Mouse (Mus musculus) lung, postnatal 0 days (tissue): ENCODE results near the gene Rhod. TPM values are rescaled to one million over a fixed set of nuclear protein-coding genes. Genes with fewer than 3 reads are reported as not detected.

Experiments used
- ATAC-seq: fragments of 200-750 bp; cut with Nextera tagmentation; 2 replicates; pipeline ENCODE4 v1.8.0; 2017; ENCODE audit warnings: moderate library complexity
- DNase-seq: peaks from one replicate; pipeline ENCODE4 v3.0.0-alpha.2; 2016; ENCODE audit warnings: low spot score
- H3K27ac ChIP-seq: fragments of 300-500 bp; sonication (generic); 2 replicates; pipeline ENCODE4 v1.5.1; 2014; ENCODE audit warnings: antibody characterized with exemption, mild to moderate bottlenecking, low read length, mixed read lengths
- H3K27me3 ChIP-seq: fragments of 300-500 bp; sonication (generic); replicated peaks from 2 replicates; pipeline ENCODE4 v1.6.1; 2014; ENCODE audit warnings: low read length, mixed read lengths; ENCODE audit not compliant: insufficient read depth
- H3K36me3 ChIP-seq: fragments of 300-500 bp; sonication (generic); 2 replicates; pipeline ENCODE4 v1.6.1; 2014; ENCODE audit warnings: low read length, mixed read lengths; ENCODE audit not compliant: insufficient read depth
- H3K4me1 ChIP-seq: fragments of 300-500 bp; sonication (generic); 2 replicates; pipeline ENCODE4 v1.6.1; 2014; ENCODE audit warnings: antibody characterized with exemption, low read depth, low read length, mixed read lengths; ENCODE audit not compliant: insufficient read depth
- H3K4me2 ChIP-seq: fragments of 300-500 bp; sonication (generic); replicated peaks from 2 replicates; pipeline ENCODE4 v1.6.1; 2014; ENCODE audit warnings: low read depth, mild to moderate bottlenecking, low read length, moderate library complexity, mixed read lengths
- H3K4me3 ChIP-seq: fragments of 300-500 bp; sonication (generic); 2 replicates; pipeline ENCODE4 v1.5.1; 2014; ENCODE audit warnings: low read depth, low read length
- H3K9ac ChIP-seq: fragments of 300-500 bp; sonication (generic); replicated peaks from 2 replicates; pipeline ENCODE4 v1.6.1; 2014; ENCODE audit warnings: low read depth, mild to moderate bottlenecking
- H3K9me3 ChIP-seq: fragments of 300-500 bp; sonication (generic); 2 replicates; pipeline ENCODE4 v1.6.1; 2016; ENCODE audit warnings: low read length, mixed read lengths
- CTCF ChIP-seq: IDR thresholded peaks from 2 replicates; pipeline ENCODE4 v1.5.1; 2016; ENCODE audit warnings: antibody characterized with exemption, mild to moderate bottlenecking
- EP300 ChIP-seq: IDR thresholded peaks from 2 replicates; pipeline ENCODE4 v1.6.1; 2016; ENCODE audit warnings: antibody characterized with exemption, mild to moderate bottlenecking, control low read depth
- WGBS: fragments of 180-500 bp; shearing (Covaris S2); extraction: QIAGEN DNeasy Blood & Tissue Kit; methylation state at CpG from one replicate; pipeline ENCODE4 v1.1.7; 2014; 5-methylcytosine and 5-hydroxymethylcytosine counted together
- polyA plus RNA-seq: library from polyadenylated mRNA; unstranded; fragments of >200 nt; fragmentation: Nextera tagmentation; extraction: Ambion mirVana; gene quantifications from 2 replicates; pipeline ENCODE4 v1.2.1, GENCODE M21; 2015

Rhod gene
- polyA plus RNA-seq, 1 experiment from 2014 or later = 25.0 TPM

DNA sequence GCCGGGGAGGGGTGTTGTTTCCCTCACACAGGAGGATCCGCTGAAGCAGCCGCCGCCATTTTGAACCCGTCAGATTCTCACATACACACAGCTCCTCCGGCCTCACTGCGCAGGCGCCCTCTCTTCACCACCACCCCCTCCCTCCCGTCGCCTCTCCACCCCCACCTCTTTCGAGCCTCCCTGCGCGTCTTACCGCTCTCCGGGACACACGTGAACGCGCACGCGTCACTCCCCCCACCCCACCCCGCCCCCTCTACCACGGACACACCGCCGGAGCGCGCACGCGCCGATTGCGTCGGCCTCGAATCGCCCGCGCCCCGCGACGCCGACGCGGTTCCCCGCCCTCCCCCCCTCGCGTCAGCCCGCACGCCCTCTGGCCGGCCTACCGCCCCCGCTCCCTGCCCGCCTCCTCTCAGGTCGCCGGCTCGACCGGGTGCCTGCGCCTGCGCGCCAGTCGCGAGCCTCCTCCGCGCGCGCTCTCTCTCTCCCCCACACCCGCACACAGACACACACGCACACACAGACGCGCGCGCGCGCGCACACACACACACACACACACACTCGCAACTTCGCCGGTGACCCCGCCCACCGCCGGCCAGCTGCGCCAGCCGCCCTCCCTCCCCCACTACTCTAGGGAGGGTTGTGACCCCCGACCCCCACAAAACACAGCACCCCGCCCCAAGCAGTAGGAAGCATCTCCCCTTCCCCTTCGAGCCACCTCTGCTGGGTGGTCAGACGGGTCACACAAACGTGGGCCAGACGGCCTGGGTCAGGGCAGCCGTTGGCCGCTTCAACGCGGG is 42.0 kb downstream of the Rhod start:
- H3K9ac ChIP-seq = peak overlapping the region; percentile 99
- TF ChIP-seq CTCF (no peak), EP300 (no peak)
- H3K4me2 ChIP-seq = peak overlapping the region; percentile 97
- H3K27me3 ChIP-seq = no peaks in the 10 kb centered on the region
- H3K36me3 ChIP-seq = no peaks in the 10 kb centered on the region
- peaks cover 8% of the 10 kb centered on the region; the same call in 1 of the 2 replicates for H3K4me1 ChIP-seq
- peak; percentile 99 for DNase-seq
- peak; percentile 94 for ATAC-seq
- peak overlapping the region; percentile 98 for H3K27ac ChIP-seq
- WGBS = 0% methylated on average over 30 of the region's 90 CpGs
- no peaks in the 10 kb centered on the region for H3K9me3 ChIP-seq
- H3K4me3 ChIP-seq = peak overlapping the region; percentile 97

DNA sequence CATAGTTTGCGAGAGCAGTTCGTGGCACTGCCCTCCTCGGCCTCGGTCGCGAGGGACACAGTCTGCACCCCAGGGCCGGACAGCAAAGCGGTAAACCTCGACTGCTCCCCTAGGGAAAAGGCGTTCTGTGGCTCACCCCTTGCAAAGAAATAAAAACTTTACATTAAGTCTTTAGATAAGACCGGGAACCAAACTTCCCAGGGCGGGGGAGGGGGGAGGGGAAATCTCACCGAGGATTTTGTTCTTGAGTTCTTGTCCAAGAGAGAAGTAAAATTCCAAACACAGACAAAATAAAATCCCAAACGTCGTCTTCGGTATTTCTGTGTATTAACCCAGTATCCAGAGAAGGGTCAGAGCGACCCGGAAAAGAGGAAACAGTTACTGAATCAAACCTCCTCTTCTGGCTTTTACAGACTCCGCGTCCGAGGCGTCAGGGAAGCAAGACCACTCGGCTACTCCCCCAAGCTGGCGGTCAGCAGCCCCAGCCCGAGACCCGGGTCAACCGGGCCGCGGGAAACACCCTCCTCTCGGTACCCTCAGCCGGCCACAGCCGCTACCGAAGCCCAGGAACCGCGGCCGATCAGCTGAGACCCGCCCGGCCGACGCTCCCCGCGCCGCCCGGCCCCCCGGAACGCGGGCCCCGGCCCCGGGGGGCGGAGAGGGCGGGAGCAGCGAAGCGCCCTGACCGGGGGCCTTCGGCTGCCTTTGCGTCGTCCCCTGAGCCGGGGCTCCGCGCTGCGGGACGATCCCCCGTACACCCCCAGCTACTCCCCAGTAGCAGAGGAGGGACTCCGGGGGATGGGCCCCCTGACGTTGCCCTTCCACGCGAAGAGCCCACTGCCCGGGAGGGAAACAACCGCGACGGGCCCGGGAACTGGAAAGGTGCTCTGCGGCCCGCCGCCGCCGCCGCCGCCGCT is 42.9 kb downstream of the Rhod start:
- ATAC-seq (peak; percentile 16), DNase-seq (peak; percentile 52)
- Histone ChIP-seq H3K9me3 (no peaks in the 10 kb centered on the region), H3K4me3 (peak overlapping the region; percentile 97), H3K36me3 (no peaks in the 10 kb centered on the region), H3K4me2 (peak overlapping the region; percentile 60), H3K27ac (peak overlapping the region; percentile 98), H3K4me1 (peaks cover 8% of the 10 kb centered on the region; the same call in 1 of the 2 replicates), H3K27me3 (no peaks in the 10 kb centered on the region), H3K9ac (peak overlapping the region; percentile 99)
- TF ChIP-seq CTCF = no peak
- WGBS = under 1% methylated on average over 61 of the region's 80 CpGs

DNA sequence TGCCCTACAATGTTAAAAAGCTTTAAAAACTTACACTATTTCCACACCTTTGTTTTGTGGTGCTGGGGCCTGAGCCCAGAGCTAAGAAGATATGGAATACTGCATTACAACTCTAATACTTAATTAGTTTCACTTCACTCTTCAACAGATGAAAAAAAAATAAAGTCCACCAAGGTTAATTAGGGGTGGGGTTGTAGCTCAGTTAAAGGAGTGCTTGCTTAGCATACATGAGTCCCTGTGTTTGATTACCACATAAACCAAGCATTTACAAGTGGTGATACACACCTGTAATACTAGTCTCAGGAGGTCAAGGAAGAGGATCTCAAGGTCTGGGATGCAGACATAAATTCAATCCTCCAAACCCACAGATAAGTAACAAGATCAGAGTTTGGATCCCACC is 52.0 kb downstream of the Rhod start:
- Histone ChIP-seq H3K36me3 (no peaks in the 10 kb centered on the region), H3K4me3 (no peak overlapping the region), H3K27ac (no peak overlapping the region), H3K4me2 (no peak overlapping the region), H3K9ac (no peak overlapping the region), H3K27me3 (no peaks in the 10 kb centered on the region), H3K9me3 (no peaks in the 10 kb centered on the region), H3K4me1 (no peaks in the 10 kb centered on the region)
- no peak for ATAC-seq
- TF ChIP-seq EP300 = no peak
- no peak for TF ChIP-seq CTCF
- no peak for DNase-seq

DNA sequence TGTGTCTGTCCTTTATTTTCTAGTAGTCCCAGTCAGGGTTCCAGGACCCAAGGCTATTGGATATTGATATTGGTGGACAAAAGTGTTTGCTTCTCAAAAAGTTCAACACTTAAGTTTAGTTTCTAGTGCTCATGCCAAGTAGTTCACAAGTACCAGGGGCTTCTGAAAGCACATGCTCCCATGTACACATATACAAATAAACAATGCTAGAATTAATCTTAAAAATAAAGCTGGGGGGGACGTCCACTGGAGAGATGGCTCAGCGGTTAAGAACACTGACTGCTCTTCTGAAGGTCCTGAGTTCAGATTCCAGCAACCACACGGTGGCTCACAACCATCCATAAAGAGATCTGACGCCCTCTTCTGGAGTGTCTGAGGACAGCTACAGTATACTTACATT is 54.2 kb downstream of the Rhod start:
- no peak for DNase-seq

DNA sequence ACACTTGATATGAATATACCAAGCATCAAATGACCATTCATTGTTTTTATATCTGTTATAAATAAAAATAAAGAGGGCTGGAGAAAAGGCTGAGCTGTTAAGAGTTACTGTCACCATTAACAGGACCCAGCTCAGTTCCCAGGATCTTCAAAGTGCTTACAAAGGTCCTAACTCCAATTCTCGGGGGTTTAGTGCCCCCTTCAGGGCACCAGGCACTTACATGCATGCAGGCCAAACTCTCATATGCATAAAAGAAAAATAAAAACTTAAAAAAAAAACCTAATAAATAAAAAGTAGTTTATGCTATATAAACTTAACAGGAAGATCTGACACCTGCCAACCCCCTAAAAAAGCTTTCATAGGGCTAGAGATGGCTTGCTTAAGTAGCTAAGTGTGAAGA is 54.9 kb downstream of the Rhod start:
- Histone ChIP-seq H3K9ac (no peak overlapping the region), H3K27ac (no peak overlapping the region), H3K27me3 (no peaks in the 10 kb centered on the region), H3K4me3 (no peak overlapping the region), H3K9me3 (no peaks in the 10 kb centered on the region), H3K36me3 (no peaks in the 10 kb centered on the region), H3K4me1 (no peaks in the 10 kb centered on the region), H3K4me2 (no peak overlapping the region)
- TF ChIP-seq CTCF (peak; percentile 23), EP300 (no peak)
- DNase-seq = no peak
- 29% methylated on average over 1 of the region's 1 CpGs for WGBS
- ATAC-seq = no peak

More for the DNA sequence above, 54.2 kb downstream of the Rhod start:
- WGBS = 65% methylated on average over 4 of the region's 4 CpGs
- no peaks in the 10 kb centered on the region for H3K27me3 ChIP-seq
- H3K27ac ChIP-seq = no peak overlapping the region
- H3K4me3 ChIP-seq = no peak overlapping the region
- no peak for ATAC-seq
- no peak overlapping the region for H3K9ac ChIP-seq
- no peaks in the 10 kb centered on the region for H3K4me1 ChIP-seq
- no peaks in the 10 kb centered on the region for H3K9me3 ChIP-seq
- H3K4me2 ChIP-seq = no peak overlapping the region
- H3K36me3 ChIP-seq = no peaks in the 10 kb centered on the region
- TF ChIP-seq CTCF (peak; percentile 18; the same call in 1 of the 2 replicates), EP300 (no peak)

DNA sequence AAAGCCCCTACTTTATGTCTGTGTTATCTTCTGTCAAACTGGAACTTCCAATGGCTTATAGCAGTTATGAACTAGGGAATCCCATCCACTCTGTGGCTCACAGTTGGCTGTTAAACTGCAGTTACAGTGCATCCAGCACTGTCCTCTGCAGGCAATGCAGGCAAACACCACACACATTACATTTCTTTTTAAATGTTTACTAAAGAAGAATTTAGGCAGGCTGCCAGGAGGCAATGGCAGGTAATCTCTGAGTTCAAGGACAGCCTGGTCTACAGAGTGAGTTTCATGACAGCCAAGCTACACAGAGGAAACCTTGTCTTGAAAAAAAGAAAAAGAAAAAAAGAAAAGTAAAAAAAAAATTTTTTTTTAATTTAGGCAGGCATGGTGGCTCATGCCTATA is 55.9 kb downstream of the Rhod start:
- Histone ChIP-seq H3K4me2 (no peak overlapping the region), H3K9me3 (no peaks in the 10 kb centered on the region), H3K4me3 (no peak overlapping the region), H3K36me3 (no peaks in the 10 kb centered on the region), H3K27me3 (no peaks in the 10 kb centered on the region), H3K9ac (no peak overlapping the region), H3K4me1 (no peaks in the 10 kb centered on the region), H3K27ac (no peak overlapping the region)
- ATAC-seq (no peak), DNase-seq (no peak)
- no peak for TF ChIP-seq EP300
- TF ChIP-seq CTCF = no peak
